Mouse (Mus musculus): ENCODE data around the gene Dnajb2.

GRCm38 (mm10) chr1:75190577-75190976 lies 45.6 kb upstream of the Dnajb2 start:
- no peak for TF ChIP-seq CTCF (IDR thresholded peaks at IDR 0.05; ENCODE audit: extremely low read depth, insufficient read depth, insufficient read length, insufficient replicate concordance)
- no peak for TF ChIP-seq POLR2A (IDR thresholded peaks at IDR 0.05; ENCODE audit: low read depth, low read length)
